Mouse (Mus musculus): Measurements from ENCODE around the gene Carf. TPM values are rescaled to one million over a fixed set of nuclear protein-coding genes. Genes with fewer than 3 reads are reported as not detected.
A peak's percentile ranks its signal among the peaks of the same experiment; 100 is the strongest.

Gene Carf
- polyA plus RNA-seq, 1 experiment from 2014 or later: 5.1 TPM

- Histone ChIP-seq H3K27ac (peak overlapping the region; percentile 96), H3K36me3 (no peaks in the 10 kb centered on the region), H3K9me3 (no peaks in the 10 kb centered on the region), H3K27me3 (replicated peaks) (no peaks in the 10 kb centered on the region), H3K9ac (peak overlapping the region; percentile 91), H3K4me1 (no peaks in the 10 kb centered on the region), H3K4me2 (peak overlapping the region; percentile 57), H3K4me3 (replicated peaks) (peak overlapping the region; percentile 95)
- WGBS: under 1% methylated on average over 28 of the region's 30 CpGs
- no peak; the same call in 1 of the 2 replicates for ATAC-seq (ENCODE audit: insufficient read depth, low FRiP score, low read depth)
These were observed 82.8 kb downstream of the Carf start for GRCm38 (mm10) chr1:60180784-60181221.

GRCm38 (mm10) chr1:60188454-60188853 is 90.4 kb downstream of the Carf start:
- Histone ChIP-seq H3K9ac (no peak overlapping the region), H3K27me3 (replicated peaks) (no peaks in the 10 kb centered on the region), H3K36me3 (no peaks in the 10 kb centered on the region), H3K4me2 (no peak overlapping the region), H3K4me3 (replicated peaks) (no peak overlapping the region), H3K27ac (no peak overlapping the region), H3K9me3 (no peaks in the 10 kb centered on the region), H3K4me1 (no peaks in the 10 kb centered on the region)
- no peak for ATAC-seq (ENCODE audit: insufficient read depth, low FRiP score, low read depth)

- WGBS: 82% methylated on average over 3 of the region's 3 CpGs
These were observed 98.8 kb downstream of the Carf start for GRCm38 (mm10) chr1:60196813-60197212.

GRCm38 (mm10) chr1:60199006-60199405 is 101.0 kb downstream of the Carf start:
- Histone ChIP-seq H3K27me3 (replicated peaks) (no peaks in the 10 kb centered on the region), H3K9ac (no peak overlapping the region), H3K4me2 (no peak overlapping the region), H3K36me3 (peaks cover 24% of the 10 kb centered on the region), H3K4me1 (no peaks in the 10 kb centered on the region), H3K27ac (no peak overlapping the region), H3K9me3 (no peaks in the 10 kb centered on the region), H3K4me3 (replicated peaks) (no peak overlapping the region)
- 86% methylated on average over 4 of the region's 4 CpGs for WGBS
- ATAC-seq (ENCODE audit: insufficient read depth, low FRiP score, low read depth): no peak

More at GRCm38 (mm10) chr1:60196813-60197212, 98.8 kb downstream of the Carf start:
- Histone ChIP-seq H3K9me3 (no peaks in the 10 kb centered on the region), H3K4me3 (replicated peaks) (no peak overlapping the region), H3K36me3 (peaks cover 6% of the 10 kb centered on the region; the same call in 1 of the 2 replicates), H3K27me3 (replicated peaks) (no peaks in the 10 kb centered on the region), H3K9ac (no peak overlapping the region), H3K4me2 (no peak overlapping the region), H3K4me1 (no peaks in the 10 kb centered on the region), H3K27ac (no peak overlapping the region)
- ATAC-seq (ENCODE audit: insufficient read depth, low FRiP score, low read depth): no peak

Other genes with a start within 250 kb of the Carf start
- 7.0 and 8.0 TPM in 2 replicates for gene Fam117b, start 185.2 kb upstream of the Carf start, polyA plus RNA-seq (2015; fragmentation: Nextera tagmentation; extraction: Ambion mirVana)
- 0.70 and 1.4 TPM in 2 replicates for gene Ica1l, start 55.1 kb upstream of the Carf start, polyA plus RNA-seq (2015; fragmentation: Nextera tagmentation; extraction: Ambion mirVana)
- gene Wdr12, start 398 bp downstream of the Carf start, polyA plus RNA-seq (2015; fragmentation: Nextera tagmentation; extraction: Ambion mirVana): 45.2 and 47.6 TPM in 2 replicates
- gene Nbeal1, start 82.4 kb downstream of the Carf start, polyA plus RNA-seq (2015; fragmentation: Nextera tagmentation; extraction: Ambion mirVana): 7.8 and 8.4 TPM in 2 replicates
- 26.2 and 28.5 TPM in 2 replicates for gene Cyp20a1, start 245.1 kb downstream of the Carf start, polyA plus RNA-seq (2015; fragmentation: Nextera tagmentation; extraction: Ambion mirVana)